Comparison of ENCODE assay signal across 16 mouse cellular contexts in genomic region chr2:16491242-16491641, GRCm38 (mm10).
DNase-seq lines count a peak whose midpoint lies in the region; ATAC-seq lines count a peak whose summit lies in the region.
"Had no signal": no experiment of that assay in that cellular context is flagged by ENCODE, and none has a peak within 500 bp of the region (broad histone marks: within the 10 kb centered on the region; RNA-seq: fewer than 3 reads in every experiment).

No protein-coding gene starts in this region.

- DNase-seq in kidney, adult 9 months = peak; percentile 13
- no peak for DNase-seq in forebrain, embryonic 14.5 days (ENCODE audit: low spot score)
- DNase-seq: adrenal gland, postnatal 14 days; left cerebral cortex, postnatal 4 days; spleen, adult 18-20 months had no signal

- no peak for ATAC-seq in kidney, embryonic 15.5 days (replicated peaks; ENCODE audit: low FRiP score)
- peak; percentile 99 for ATAC-seq in common myeloid progenitor, adult 5-6 weeks (replicated peaks; ENCODE audit: low read depth, poor library complexity, severe bottlenecking)
- ATAC-seq in hematopoietic stem cell, adult 5-6 weeks (replicated peaks in 1 of 2; ENCODE audit: insufficient read depth in 1 of 2, low FRiP score in 2 of 2, low TSS enrichment in 1 of 2, low read depth in 1 of 2, poor library complexity in 2 of 2, severe bottlenecking in 2 of 2) = peak; percentile 98 to 100
- peak; percentile 45 for ATAC-seq in megakaryocyte, adult 5-6 weeks (ENCODE audit: poor library complexity, severe bottlenecking)
- no peak for ATAC-seq in forebrain, embryonic 14.5 days
- ATAC-seq in forebrain, embryonic 13.5 days = no peak
- ATAC-seq: forebrain, embryonic 16.5 days; intestine, embryonic 16.5 days; midbrain, embryonic 15.5 days had no signal

- H3K9ac ChIP-seq in kidney, embryonic 15.5 days = no peak overlapping the region
- no peak overlapping the region for H3K9ac ChIP-seq in forebrain, embryonic 14.5 days (ENCODE audit: low read length)
- no peak overlapping the region for H3K9ac ChIP-seq in forebrain, embryonic 13.5 days
- H3K9ac ChIP-seq: lung, embryonic 15.5 days; midbrain, embryonic 15.5 days; neural tube, embryonic 13.5 days had no signal

- no peaks in the 10 kb centered on the region for H3K27me3 ChIP-seq in kidney, embryonic 15.5 days
- H3K27me3 ChIP-seq in forebrain, embryonic 14.5 days (replicated peaks; ENCODE audit: control insufficient read depth, insufficient read depth, low read length) = no peaks in the 10 kb centered on the region
- no peaks in the 10 kb centered on the region for H3K27me3 ChIP-seq in forebrain, embryonic 13.5 days
- H3K27me3 ChIP-seq: lung, embryonic 15.5 days; midbrain, embryonic 15.5 days; neural tube, embryonic 13.5 days had no signal

- no peak overlapping the region for H3K27ac ChIP-seq in kidney, embryonic 15.5 days
- no peak overlapping the region for H3K27ac ChIP-seq in forebrain, embryonic 14.5 days (ENCODE audit: low read depth, low read length)
- no peak overlapping the region for H3K27ac ChIP-seq in forebrain, embryonic 13.5 days
- H3K27ac ChIP-seq: heart, adult 2 months; lung, embryonic 15.5 days; midbrain, embryonic 15.5 days; neural tube, embryonic 13.5 days had no signal

- 67% methylated on average over 3 of the region's 3 CpGs for WGBS in kidney, embryonic 15.5 days
- 83% methylated on average over 3 of the region's 3 CpGs for WGBS in forebrain, embryonic 14.5 days
- WGBS in forebrain, embryonic 13.5 days = 86% methylated on average over 3 of the region's 3 CpGs

- H3K4me1 ChIP-seq in kidney, embryonic 15.5 days = no peaks in the 10 kb centered on the region
- no peaks in the 10 kb centered on the region for H3K4me1 ChIP-seq in forebrain, embryonic 14.5 days (ENCODE audit: control insufficient read depth, insufficient read depth, low read length)
- H3K4me1 ChIP-seq in forebrain, embryonic 13.5 days = no peaks in the 10 kb centered on the region
- H3K4me1 ChIP-seq: midbrain, embryonic 15.5 days; neural tube, embryonic 13.5 days had no signal

- H3K4me2 ChIP-seq in kidney, embryonic 15.5 days = no peak overlapping the region
- H3K4me2 ChIP-seq in forebrain, embryonic 14.5 days (ENCODE audit: low read length) = no peak overlapping the region
- no peak overlapping the region for H3K4me2 ChIP-seq in forebrain, embryonic 13.5 days
- H3K4me2 ChIP-seq: lung, embryonic 15.5 days; midbrain, embryonic 15.5 days; neural tube, embryonic 13.5 days had no signal

- H3K9me3 ChIP-seq in kidney, embryonic 15.5 days (replicated peaks) = no peaks in the 10 kb centered on the region
- no peaks in the 10 kb centered on the region for H3K9me3 ChIP-seq in forebrain, embryonic 14.5 days (replicated peaks; ENCODE audit: control insufficient read depth, low read length)
- no peaks in the 10 kb centered on the region for H3K9me3 ChIP-seq in forebrain, embryonic 13.5 days (replicated peaks)
- H3K9me3 ChIP-seq: lung, embryonic 15.5 days; midbrain, embryonic 15.5 days; neural tube, embryonic 13.5 days had no signal

- H3K4me3 ChIP-seq in kidney, embryonic 15.5 days (replicated peaks) = no peak overlapping the region
- no peak overlapping the region for H3K4me3 ChIP-seq in forebrain, embryonic 14.5 days (ENCODE audit: low read depth, low read length)
- no peak overlapping the region for H3K4me3 ChIP-seq in forebrain, embryonic 13.5 days
- H3K4me3 ChIP-seq: heart, adult 2 months; lung, embryonic 15.5 days; midbrain, embryonic 15.5 days; neural tube, embryonic 13.5 days had no signal

- H3K36me3 ChIP-seq in kidney, embryonic 15.5 days = no peaks in the 10 kb centered on the region
- no peaks in the 10 kb centered on the region for H3K36me3 ChIP-seq in forebrain, embryonic 14.5 days (ENCODE audit: control insufficient read depth, insufficient read depth, low read length)
- no peaks in the 10 kb centered on the region for H3K36me3 ChIP-seq in forebrain, embryonic 13.5 days (ENCODE audit: poor library complexity, severe bottlenecking)
- H3K36me3 ChIP-seq: lung, embryonic 15.5 days; midbrain, embryonic 15.5 days; neural tube, embryonic 13.5 days had no signal

Comparison
In these comparisons a context has a peak if more than half of its experiments do, and no peak if none do; other contexts are left out.
1. ATAC-seq: peak in common myeloid progenitor, adult 5-6 weeks (single experiment), hematopoietic stem cell, adult 5-6 weeks (2 of 2) and megakaryocyte, adult 5-6 weeks (single experiment); none in kidney, embryonic 15.5 days (single experiment), forebrain, embryonic 14.5 days (single experiment) and forebrain, embryonic 13.5 days (single experiment).